Mouse (Mus musculus) MEL (cell line): ENCODE data around the gene Cct6b. TPM values are rescaled to one million over a fixed set of nuclear protein-coding genes. Genes with fewer than 3 reads are reported as not detected.

Source experiments
- DNase-seq: peaks from one replicate; pipeline ENCODE4 v3.0.0; 2011; ENCODE audit warnings: low read depth, low spot score
- H3K27ac ChIP-seq: 2 replicates; pipeline ENCODE4 v1.5.1; 2012; ENCODE audit warnings: low read depth, mild to moderate bottlenecking, control low read depth, low read length, moderate library complexity; ENCODE audit not compliant: control insufficient read depth
- H3K27me3 ChIP-seq, 2 experiments: fragments of 150-350 bp in 1 of 2; sonication (generic) in 1 of 2; 2 replicates each; pipeline ENCODE4 v1.6.1; 2012; ENCODE audit warnings: low read length in 2 of 2, mild to moderate bottlenecking in 2 of 2, improper control_type of control experiment in 1 of 2, moderate library complexity in 1 of 2; ENCODE audit not compliant: insufficient read depth in 2 of 2, control insufficient read depth in 1 of 2
- H3K36me3 ChIP-seq, 2 experiments: 2 replicates each; pipeline ENCODE4 v1.6.1; 2012 to 2014; ENCODE audit warnings: low read length in 2 of 2, improper control_type of control experiment in 1 of 2, inconsistent platforms in 1 of 2, mild to moderate bottlenecking in 1 of 2; ENCODE audit not compliant: insufficient read depth in 2 of 2, control insufficient read depth in 1 of 2
- H3K4me1 ChIP-seq, 2 experiments: fragments of 150-350 bp in 1 of 2; sonication (generic) in 1 of 2; 2 replicates each; pipeline ENCODE4 v1.6.1; 2012; ENCODE audit warnings: low read length in 2 of 2, improper control_type of control experiment in 1 of 2, mild to moderate bottlenecking in 1 of 2; ENCODE audit not compliant: insufficient read depth in 2 of 2, control insufficient read depth in 1 of 2
- H3K4me3 ChIP-seq, 2 experiments: fragments of 150-350 bp in 1 of 2; sonication (generic) in 1 of 2; 2 replicates each; pipeline ENCODE4 v1.5.1; 2012; ENCODE audit warnings: low read depth in 2 of 2, low read length in 2 of 2, mild to moderate bottlenecking in 2 of 2, moderate library complexity in 2 of 2, control low read depth in 1 of 2, improper control_type of control experiment in 1 of 2; ENCODE audit not compliant: control insufficient read depth in 1 of 2, insufficient read depth in 1 of 2
- H3K79me2 ChIP-seq: 2 replicates; pipeline ENCODE4 v1.6.1; 2012; ENCODE audit warnings: mild to moderate bottlenecking, low read length, moderate library complexity; ENCODE audit not compliant: control insufficient read depth, poor library complexity, insufficient read depth
- H3K9ac ChIP-seq: 2 replicates; pipeline ENCODE4 v1.6.1; 2012; ENCODE audit warnings: low read depth, mild to moderate bottlenecking, control low read depth, low read length, moderate library complexity; ENCODE audit not compliant: control insufficient read depth, poor library complexity, severe bottlenecking
- H3K9me3 ChIP-seq: fragments of 150-350 bp; sonication (generic); replicated peaks from 2 replicates; pipeline ENCODE4 v1.6.1; 2012; ENCODE audit warnings: mild to moderate bottlenecking, low read length, improper control_type of control experiment, moderate library complexity; ENCODE audit not compliant: insufficient read depth
- BHLHE40 ChIP-seq: IDR thresholded peaks from 2 replicates; pipeline ENCODE4 v1.6.1; 2012; ENCODE audit warnings: low read depth, mild to moderate bottlenecking, inconsistent platforms, low read length, improper control_type of control experiment, borderline replicate concordance
- CHD1 ChIP-seq: IDR thresholded peaks from 2 replicates; pipeline ENCODE4 v1.6.1; 2012; ENCODE audit warnings: low read depth, mild to moderate bottlenecking, inconsistent platforms, low read length, improper control_type of control experiment
- CHD2 ChIP-seq: IDR thresholded peaks from 2 replicates; pipeline ENCODE4 v1.6.1; 2011; ENCODE audit warnings: low read length, improper control_type of control experiment
- CTCF ChIP-seq, 3 experiments: IDR thresholded peaks in 2 of 3; conservative IDR thresholded peaks in 1 of 3; 2 replicates each; pipeline ENCODE4 v1.5.1; 2011 to 2012; ENCODE audit warnings: low read length in 3 of 3, low read depth in 2 of 3, mild to moderate bottlenecking in 2 of 3, improper control_type of control experiment in 1 of 3, inconsistent platforms in 1 of 3, mixed read lengths in 1 of 3, moderate library complexity in 1 of 3; ENCODE audit not compliant: control insufficient read depth in 1 of 3, insufficient read depth in 1 of 3, poor library complexity in 1 of 3, severe bottlenecking in 1 of 3
- E2F4 ChIP-seq: IDR thresholded peaks from 2 replicates; pipeline ENCODE4 v1.6.1; 2011; ENCODE audit warnings: low read depth, low read length, improper control_type of control experiment, borderline replicate concordance
- ELF1 ChIP-seq: IDR thresholded peaks from 2 replicates; pipeline ENCODE4 v1.6.1; 2014; ENCODE audit warnings: low read depth, mild to moderate bottlenecking, inconsistent platforms, low read length, improper control_type of control experiment, moderate library complexity
- EP300 ChIP-seq, 2 experiments: IDR thresholded peaks; 2 replicates each; pipeline ENCODE4 v1.6.1; 2011; ENCODE audit warnings: improper control_type of control experiment in 2 of 2, low read length in 2 of 2, low read depth in 1 of 2, mild to moderate bottlenecking in 1 of 2
- GABPA ChIP-seq: IDR thresholded peaks from 2 replicates; pipeline ENCODE4 v1.6.1; 2012; ENCODE audit warnings: low read depth, mild to moderate bottlenecking, inconsistent platforms, low read length, improper control_type of control experiment, moderate library complexity
- GATA1 ChIP-seq: IDR thresholded peaks from 2 replicates; pipeline ENCODE4 v1.6.1; 2011; ENCODE audit warnings: low read depth, low read length, improper control_type of control experiment
- HCFC1 ChIP-seq: IDR thresholded peaks from 2 replicates; pipeline ENCODE4 v1.6.1; 2012; ENCODE audit warnings: low read depth, mild to moderate bottlenecking, inconsistent platforms, low read length, improper control_type of control experiment, moderate library complexity
- JUND ChIP-seq: IDR thresholded peaks from 2 replicates; pipeline ENCODE4 v1.6.1; 2011; ENCODE audit warnings: low read depth, mild to moderate bottlenecking, improper control_type of control experiment, low read length
- MAFK ChIP-seq: IDR thresholded peaks from 2 replicates; pipeline ENCODE4 v1.6.1; 2011; ENCODE audit warnings: low read depth, mild to moderate bottlenecking, low read length, improper control_type of control experiment, borderline replicate concordance
- MAZ ChIP-seq: IDR thresholded peaks from 2 replicates; pipeline ENCODE4 v1.6.1; 2012; ENCODE audit warnings: low read depth, mild to moderate bottlenecking, inconsistent platforms, low read length, improper control_type of control experiment
- MEF2A ChIP-seq: IDR thresholded peaks from 2 replicates; pipeline ENCODE4 v1.6.1; 2014; ENCODE audit warnings: low read depth, mild to moderate bottlenecking, inconsistent platforms, low read length, improper control_type of control experiment; ENCODE audit not compliant: poor library complexity, insufficient replicate concordance, severe bottlenecking; ENCODE audit errors: extremely low read depth
- MYB ChIP-seq: IDR thresholded peaks from 2 replicates; pipeline ENCODE4 v1.6.1; 2011; ENCODE audit warnings: mild to moderate bottlenecking, low read depth, low read length, improper control_type of control experiment
- MYC ChIP-seq: IDR thresholded peaks from 2 replicates; pipeline ENCODE4 v1.6.1; 2011; ENCODE audit warnings: low read depth, mild to moderate bottlenecking, low read length, improper control_type of control experiment, moderate library complexity
- POLR2A ChIP-seq, 2 experiments: IDR thresholded peaks; 2 replicates each; pipeline ENCODE4 v1.6.1; 2011 to 2012; ENCODE audit warnings: low read length in 2 of 2, mild to moderate bottlenecking in 2 of 2, control low read depth in 1 of 2, improper control_type of control experiment in 1 of 2, low read depth in 1 of 2, moderate library complexity in 1 of 2; ENCODE audit not compliant: control insufficient read depth in 1 of 2, insufficient read depth in 1 of 2, poor library complexity in 1 of 2
- POLR2AphosphoS2 ChIP-seq: IDR thresholded peaks from 2 replicates; pipeline ENCODE4 v1.6.1; 2011; ENCODE audit warnings: low read length, improper control_type of control experiment
- POLR2AphosphoS5 ChIP-seq: IDR thresholded peaks from 2 replicates; pipeline ENCODE4 v1.6.1; 2012; ENCODE audit warnings: low read depth, borderline replicate concordance, mild to moderate bottlenecking, inconsistent platforms, low read length, moderate library complexity, mixed read lengths
- RCOR1 ChIP-seq: IDR thresholded peaks from 2 replicates; pipeline ENCODE4 v1.6.1; 2012; ENCODE audit warnings: low read depth, mild to moderate bottlenecking, inconsistent platforms, low read length, improper control_type of control experiment
- SIN3A ChIP-seq: IDR thresholded peaks from 2 replicates; pipeline ENCODE4 v1.6.1; 2012; ENCODE audit warnings: low read length, improper control_type of control experiment, inconsistent platforms
- SMC3 ChIP-seq: IDR thresholded peaks from 2 replicates; pipeline ENCODE4 v1.6.1; 2011; ENCODE audit warnings: low read depth, low read length, improper control_type of control experiment
- TBP ChIP-seq: IDR thresholded peaks from 2 replicates; pipeline ENCODE4 v1.8.0; 2011; ENCODE audit warnings: low read depth, low read length, improper control_type of control experiment
- UBTF ChIP-seq: IDR thresholded peaks from 2 replicates; pipeline ENCODE4 v1.6.1; 2012; ENCODE audit warnings: low read depth, mild to moderate bottlenecking, inconsistent platforms, low read length, improper control_type of control experiment, moderate library complexity, borderline replicate concordance; ENCODE audit not compliant: insufficient read depth
- USF2 ChIP-seq, 2 experiments: IDR thresholded peaks; 2 replicates each; pipeline ENCODE4 v1.6.1; 2011 to 2012; ENCODE audit warnings: improper control_type of control experiment in 2 of 2, low read length in 2 of 2, borderline replicate concordance in 1 of 2, inconsistent platforms in 1 of 2, low read depth in 1 of 2, mild to moderate bottlenecking in 1 of 2; ENCODE audit not compliant: insufficient read depth in 1 of 2
- ZC3H11A ChIP-seq: IDR thresholded peaks from 2 replicates; pipeline ENCODE4 v1.6.1; 2012; ENCODE audit warnings: low read depth, mild to moderate bottlenecking, inconsistent platforms, low read length, improper control_type of control experiment
- ZKSCAN1 ChIP-seq: IDR thresholded peaks from 2 replicates; pipeline ENCODE4 v1.6.1; 2012; ENCODE audit warnings: low read depth, mild to moderate bottlenecking, inconsistent platforms, low read length, improper control_type of control experiment, moderate library complexity
- ZMIZ1 ChIP-seq: IDR thresholded peaks from 2 replicates; pipeline ENCODE4 v1.6.1; 2012; ENCODE audit warnings: low read depth, mild to moderate bottlenecking, inconsistent platforms, low read length, improper control_type of control experiment, moderate library complexity
- polyA plus RNA-seq, 2 experiments: library from polyadenylated mRNA; stranded (reverse) in 1 of 2; unstranded in 1 of 2; fragments of >175 nt in 1 of 2; fragments of >200 nt in 1 of 2; gene quantifications; 2 replicates each; pipeline versions ENCODE4 v1.2.1 to v1.2.4; 2012; ENCODE audit warnings: low replicate concordance in 2 of 2, low read depth in 1 of 2; ENCODE audit not compliant: insufficient read length in 2 of 2, insufficient read depth in 1 of 2, missing spikeins in 1 of 2
- total RNA-seq: library from RNA; depleted of rRNA; stranded (reverse); fragments of 300-350 nt; gene quantifications from 2 replicates; pipeline ENCODE4 v1.2.3, GENCODE M21; 2012

Gene Cct6b
- total and polyA plus RNA-seq, 3 experiments, result 0.21 to 0.31 TPM; not detected in 1

DNA sequence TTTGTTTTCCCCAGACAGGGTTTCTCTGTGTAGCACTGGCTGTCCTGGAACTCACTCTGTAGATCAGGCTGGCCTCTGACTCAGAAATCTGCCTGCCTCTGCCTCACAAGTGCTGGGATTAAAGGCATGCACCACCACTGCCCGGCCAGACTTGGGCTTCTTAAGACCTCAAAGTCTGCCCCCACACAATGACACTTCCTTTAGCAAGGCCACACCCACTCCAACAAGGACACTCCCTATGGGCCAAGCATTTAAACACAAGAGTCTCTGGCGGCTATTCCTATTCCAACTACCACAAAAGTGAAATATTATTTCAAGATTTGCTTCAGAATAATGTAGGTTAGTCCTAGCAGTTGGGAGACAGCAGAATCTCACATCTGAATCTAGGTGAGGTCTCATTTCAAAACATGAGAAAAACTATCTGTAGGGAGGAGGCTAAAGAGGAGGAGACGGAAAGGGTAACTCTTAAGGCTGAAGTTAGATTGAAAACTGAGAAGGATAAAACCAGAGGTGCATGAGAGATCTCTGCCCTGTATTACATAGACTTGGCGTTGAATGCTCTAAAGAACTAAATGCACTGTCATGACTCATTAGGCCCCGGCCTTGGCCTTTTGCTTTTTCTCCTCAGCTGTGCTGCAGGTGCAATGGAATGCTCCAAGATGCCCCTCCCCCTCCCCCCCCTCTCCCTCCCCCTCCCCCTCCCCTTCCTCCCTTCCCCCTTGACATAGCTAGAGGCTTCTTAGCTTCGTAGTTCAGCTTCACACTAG lies 11.6 kb downstream of the Cct6b start:
- no peak overlapping the region for H3K9ac ChIP-seq
- H3K27ac ChIP-seq, result no peak overlapping the region
- TF ChIP-seq ELF1 (no peak), ZMIZ1 (no peak), USF2 (IDR thresholded peaks at IDR 0.05; ENCODE audit: borderline replicate concordance in 1 of 2, insufficient read depth in 1 of 2, low read depth in 1 of 2, low read length in 2 of 2) (no peak)
- peaks cover 0 to 8% of the 10 kb centered on the region in 2 experiments; a peak in 3 of 4 replicates for H3K4me1 ChIP-seq
- no peaks in the 10 kb centered on the region for H3K9me3 ChIP-seq
- H3K4me3 ChIP-seq, result no peak overlapping the region
- no peaks in the 10 kb centered on the region for H3K27me3 ChIP-seq
- H3K36me3 ChIP-seq, result peaks cover 0 to 7% of the 10 kb centered on the region in 2 experiments; a peak in 2 of 4 replicates
- H3K79me2 ChIP-seq, result no peaks in the 10 kb centered on the region
- DNase-seq, result peak; percentile 63

- peak overlapping the region; percentile 90 for H3K9ac ChIP-seq
- peak overlapping the region; percentile 83 for H3K27ac ChIP-seq
- H3K9me3 ChIP-seq, result no peaks in the 10 kb centered on the region
- H3K36me3 ChIP-seq, result no peaks in the 10 kb centered on the region; a peak in 1 of 4 replicates
- H3K4me1 ChIP-seq, result peaks cover 3 to 4% of the 10 kb centered on the region in 2 experiments
- peaks cover 0 to 2% of the 10 kb centered on the region in 2 experiments; a peak in 2 of 4 replicates for H3K27me3 ChIP-seq
- H3K79me2 ChIP-seq, result no peaks in the 10 kb centered on the region; the same call in 1 of the 2 replicates
- DNase-seq, result peak; percentile 96
- peak overlapping the region; percentile 53 to 64 for H3K4me3 ChIP-seq
- TF ChIP-seq MAZ (peak; percentile 37), TBP (peak; percentile 88), CTCF (IDR thresholded peaks at IDR 0.05 in 2 of 3, conservative IDR thresholded peaks at IDR 0.05 in 1 of 3; ENCODE audit: control insufficient read depth in 1 of 3, insufficient read depth in 1 of 3, low read depth in 2 of 3, low read length in 3 of 3, poor library complexity in 1 of 3, severe bottlenecking in 1 of 3) (no peak), CHD1 (no peak), POLR2A (IDR thresholded peaks at IDR 0.05; ENCODE audit: control insufficient read depth in 1 of 2, insufficient read depth in 1 of 2, low read depth in 1 of 2, low read length in 2 of 2, poor library complexity in 1 of 2) (peak; percentile 76 to 92), MYC (peak; percentile 75; the same call in 1 of the 2 replicates), ZKSCAN1 (no peak), GATA1 (0 out of 2 replicates have a peak, but pooled peaks have one; percentile 13), GABPA (peak; percentile 71; the same call in 1 of the 2 replicates), RCOR1 (no peak), MEF2A (no peak), USF2 (IDR thresholded peaks at IDR 0.05; ENCODE audit: borderline replicate concordance in 1 of 2, insufficient read depth in 1 of 2, low read depth in 1 of 2, low read length in 2 of 2) (no peak), POLR2AphosphoS5 (no peak), SIN3A (peak; percentile 93), POLR2AphosphoS2 (no peak), E2F4 (no peak), BHLHE40 (no peak), EP300 (IDR thresholded peaks at IDR 0.05; ENCODE audit: low read depth in 1 of 2, low read length in 2 of 2) (peak; percentile 14 to 64; a peak in 3 of 4 replicates), SMC3 (peak; percentile 12; the same call in 1 of the 2 replicates), JUND (no peak), MAFK (no peak; the same call in 1 of the 2 replicates), MYB (0 out of 2 replicates have a peak, but pooled peaks have one; percentile 44), CHD2 (no peak), ZC3H11A (no peak), UBTF (no peak), HCFC1 (peak; percentile 70)
Observed at GRCm38 (mm10) chr11:82746857-82747366, 17.2 kb downstream of the Cct6b start.
